Mouse (Mus musculus) thymus, adult 2 months (tissue): Measurements from ENCODE around the gene Mtmr4. TPM values are rescaled to one million over a fixed set of nuclear protein-coding genes. Genes with fewer than 3 reads are reported as not detected.

Experiments used
- DNase-seq: peaks from one replicate; pipeline ENCODE4 v3.0.0; 2021
- H3K27ac ChIP-seq: fragments of 200-500 bp; 2 replicates; pipeline ENCODE4 v1.5.1; 2012; ENCODE audit warnings: low read length, control low read depth; ENCODE audit not compliant: control insufficient read depth, insufficient read depth
- H3K27me3 ChIP-seq: fragments of 200-500 bp; 2 replicates; pipeline ENCODE4 v1.6.1; 2012; ENCODE audit warnings: mild to moderate bottlenecking, low read length, moderate library complexity, mixed read lengths; ENCODE audit not compliant: control insufficient read depth, insufficient read depth
- H3K36me3 ChIP-seq: fragments of 200-500 bp; 2 replicates; pipeline ENCODE4 v1.6.1; 2012; ENCODE audit warnings: mild to moderate bottlenecking, low read length, moderate library complexity; ENCODE audit not compliant: control insufficient read depth, insufficient read depth
- H3K4me1 ChIP-seq: fragments of 200-500 bp; replicated peaks from 2 replicates; pipeline ENCODE4 v1.6.1; 2012; ENCODE audit warnings: low read length; ENCODE audit not compliant: control insufficient read depth, insufficient read depth
- H3K4me3 ChIP-seq: fragments of 200-500 bp; 2 replicates; pipeline ENCODE4 v1.5.1; 2012; ENCODE audit warnings: mild to moderate bottlenecking, low read length, control low read depth, moderate library complexity; ENCODE audit not compliant: control insufficient read depth, insufficient read depth
- CTCF ChIP-seq: fragments of 200-500 bp; IDR thresholded peaks from 2 replicates; pipeline ENCODE4 v1.5.1; 2012; ENCODE audit warnings: mild to moderate bottlenecking, control low read depth, low read length, moderate library complexity, borderline replicate concordance; ENCODE audit not compliant: control insufficient read depth, poor library complexity, insufficient read depth; ENCODE audit errors: extremely low read depth
- POLR2A ChIP-seq: fragments of 200-500 bp; IDR thresholded peaks from 2 replicates; pipeline ENCODE4 v1.6.1; 2012; ENCODE audit warnings: mild to moderate bottlenecking, low read length, control low read depth, moderate library complexity; ENCODE audit not compliant: control insufficient read depth, poor library complexity, insufficient read depth; ENCODE audit errors: extremely low read depth
- WGBS: fragments of 180-500 bp; shearing (Covaris S2); methylation state at CpG from one replicate; pipeline ENCODE4 v1.1.7; 2018; 5-methylcytosine and 5-hydroxymethylcytosine counted together
- polyA plus RNA-seq: library from polyadenylated mRNA; depleted of rRNA; stranded (reverse); fragments of >200 nt; gene quantifications from 2 replicates; pipeline ENCODE4 v1.2.3, GENCODE M21; 2012; rRNA removed

Mtmr4 gene
- polyA plus RNA-seq, 1 experiment: 47.0 TPM

DNA sequence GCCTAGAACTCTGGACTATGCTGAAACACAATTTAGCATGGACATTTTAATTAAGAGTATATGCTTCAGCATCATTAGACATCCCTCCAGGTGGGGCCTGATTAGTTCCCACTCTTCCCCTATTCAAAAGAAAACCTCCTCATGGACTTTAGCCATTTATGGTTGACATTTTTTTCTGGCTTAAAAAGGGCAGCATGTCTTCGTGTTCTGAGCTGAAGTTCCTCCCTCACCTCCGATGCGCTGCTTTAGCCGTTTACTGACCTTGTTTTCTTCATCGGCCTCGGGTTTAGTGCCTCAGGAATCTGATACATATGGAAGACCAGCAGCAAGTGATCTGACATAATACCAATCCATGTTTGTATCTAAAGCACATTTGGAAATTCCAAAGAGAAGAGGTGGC, 72.0 kb downstream of the Mtmr4 start:
- TF ChIP-seq CTCF: no peak
- TF ChIP-seq POLR2A: no peak
- 91% methylated on average over 6 of the region's 6 CpGs for WGBS
- Histone ChIP-seq H3K27me3 (peaks cover 4% of the 10 kb centered on the region; the same call in 1 of the 2 replicates), H3K4me3 (no peak overlapping the region), H3K36me3 (no peaks in the 10 kb centered on the region), H3K27ac (no peak overlapping the region), H3K4me1 (no peaks in the 10 kb centered on the region)
- no peak for DNase-seq

DNA sequence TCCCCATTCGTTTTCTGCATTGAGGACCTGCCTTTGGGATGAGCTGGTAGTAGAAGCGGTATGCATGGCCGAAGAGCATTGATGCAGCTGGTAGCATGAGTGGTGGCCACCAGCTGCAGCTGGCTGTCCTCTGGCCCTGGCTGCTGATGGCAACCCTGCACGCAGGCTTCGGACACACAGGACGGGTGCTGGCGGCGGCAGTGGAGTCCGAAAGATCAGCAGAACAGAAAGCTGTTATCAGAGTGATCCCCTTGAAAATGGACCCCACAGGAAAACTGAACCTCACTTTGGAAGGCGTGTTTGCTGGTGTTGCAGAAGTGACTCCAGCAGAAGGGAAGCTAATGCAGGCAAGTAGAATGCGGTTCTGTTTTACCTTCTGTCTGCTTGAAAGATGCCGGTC, 72.6 kb downstream of the Mtmr4 start:
- Histone ChIP-seq H3K36me3 (no peaks in the 10 kb centered on the region), H3K27ac (no peak overlapping the region), H3K4me3 (no peak overlapping the region; the same call in 1 of the 2 replicates), H3K27me3 (peaks cover 4% of the 10 kb centered on the region; the same call in 1 of the 2 replicates), H3K4me1 (no peaks in the 10 kb centered on the region)
- no peak for DNase-seq
- 91% methylated on average over 12 of the region's 12 CpGs for WGBS
- TF ChIP-seq CTCF (no peak), POLR2A (no peak)

DNA sequence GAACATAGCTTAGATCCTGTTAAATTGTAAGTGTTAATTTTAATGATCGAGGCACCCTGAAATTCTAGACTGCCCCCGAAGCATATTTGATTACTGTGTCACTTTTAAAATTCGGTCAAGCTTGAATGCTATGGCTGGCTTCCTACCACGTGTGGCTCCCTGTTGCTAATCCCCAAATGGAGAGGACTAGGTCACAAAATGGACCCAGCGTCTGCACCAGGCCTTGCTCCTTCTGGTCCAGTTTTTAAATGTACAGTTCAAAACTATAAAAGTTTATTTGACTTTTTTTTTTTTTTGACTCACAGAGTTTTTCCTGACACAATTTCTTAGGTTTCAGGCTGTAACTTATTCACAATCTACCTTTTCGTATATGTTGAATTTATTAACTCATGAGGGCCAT, 73.3 kb downstream of the Mtmr4 start:
- H3K27ac ChIP-seq: no peak overlapping the region
- no peaks in the 10 kb centered on the region for H3K4me1 ChIP-seq
- H3K27me3 ChIP-seq: peaks cover 4% of the 10 kb centered on the region; the same call in 1 of the 2 replicates
- H3K4me3 ChIP-seq: no peak overlapping the region
- no peaks in the 10 kb centered on the region for H3K36me3 ChIP-seq
- TF ChIP-seq CTCF: no peak
- no peak for TF ChIP-seq POLR2A
- 91% methylated on average over 6 of the region's 6 CpGs for WGBS
- no peak for DNase-seq

DNA sequence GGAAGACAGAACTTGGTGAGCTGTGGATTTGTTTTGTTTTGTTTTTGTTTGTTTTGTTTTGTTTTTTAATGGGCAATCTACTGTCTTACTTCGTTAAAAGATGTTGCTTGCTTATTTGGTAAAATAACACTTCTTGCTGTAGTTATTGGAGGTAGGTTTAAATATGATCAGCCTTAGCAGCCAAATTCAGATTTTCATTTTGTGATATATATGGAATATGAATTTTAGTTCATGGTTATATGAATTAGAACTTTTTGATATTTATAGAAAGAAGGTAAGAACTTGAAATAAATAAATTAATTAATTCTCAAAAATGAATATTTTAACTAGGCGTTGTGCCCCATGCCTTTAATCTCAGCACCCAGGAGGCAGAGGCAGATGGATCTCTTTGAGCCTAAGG, 73.7 kb downstream of the Mtmr4 start:
- Histone ChIP-seq H3K36me3 (no peaks in the 10 kb centered on the region), H3K4me3 (no peak overlapping the region), H3K27ac (no peak overlapping the region), H3K4me1 (no peaks in the 10 kb centered on the region), H3K27me3 (peaks cover 4% of the 10 kb centered on the region; the same call in 1 of the 2 replicates)
- TF ChIP-seq CTCF (no peak), POLR2A (no peak)
- 91% methylated on average over 2 of the region's 2 CpGs for WGBS
- DNase-seq: no peak

Other genes starting within 250 kb of the Mtmr4 start
- 3.6 and 4.2 TPM in 2 replicates for gene Ppm1e, start 233.1 kb upstream of the Mtmr4 start, polyA plus RNA-seq
- 2.5 and 3.1 TPM in 2 replicates for gene Rad51c, start 187.2 kb upstream of the Mtmr4 start, polyA plus RNA-seq
- gene Tex14, start 187.1 kb upstream of the Mtmr4 start, polyA plus RNA-seq: 0.55 and 0.99 TPM in 2 replicates
- gene Gm11492, start 25.5 kb upstream of the Mtmr4 start, polyA plus RNA-seq: 0.06 TPM in 1 of 2 replicates, not detected in the other
- gene Sept4, start 23.3 kb upstream of the Mtmr4 start, polyA plus RNA-seq: 12.6 and 13.2 TPM in 2 replicates
- gene Hsf5, start 25.0 kb downstream of the Mtmr4 start, polyA plus RNA-seq: 0.04 and 0.05 TPM in 2 replicates
- gene Rnf43, start 70.6 kb downstream of the Mtmr4 start, polyA plus RNA-seq: 6.6 and 9.0 TPM in 2 replicates
- 172 and 215 TPM in 2 replicates for gene Supt4a, start 145.4 kb downstream of the Mtmr4 start, polyA plus RNA-seq
- 25.3 and 27.9 TPM in 2 replicates for gene Tspoap1, start 168.4 kb downstream of the Mtmr4 start, polyA plus RNA-seq
- 4.6 and 8.5 TPM in 2 replicates for gene Mpo, start 201.4 kb downstream of the Mtmr4 start, polyA plus RNA-seq
- 8.0 and 10.1 TPM in 2 replicates for gene Lpo, start 236.1 kb downstream of the Mtmr4 start, polyA plus RNA-seq